ENCODE assay signal across 26 mouse cellular contexts in the genomic region with DNA sequence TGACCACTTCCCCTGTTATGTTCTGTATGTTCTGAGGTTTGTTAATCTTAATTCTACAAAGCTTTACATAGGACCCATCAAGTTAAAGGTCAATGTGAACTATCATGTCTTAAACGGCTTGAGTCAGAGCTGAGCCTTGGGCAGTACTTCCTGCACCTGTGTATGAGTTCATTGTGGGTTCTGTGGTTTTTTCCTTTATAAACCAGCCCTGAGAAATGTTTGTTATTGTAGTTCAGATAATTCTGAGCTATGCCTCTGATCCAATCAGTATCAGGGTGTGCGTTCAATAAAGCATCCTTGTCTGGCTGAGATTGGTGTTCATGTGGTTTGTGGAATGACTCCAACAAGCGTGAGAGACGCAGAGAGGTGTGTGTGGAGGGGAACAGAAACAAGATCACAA. TPM values are rescaled to one million over a fixed set of nuclear protein-coding genes. Genes with fewer than 3 reads are reported as not detected.
A peak's percentile ranks its signal among the peaks of the same experiment; 100 is the strongest.
DNase-seq lines count a peak whose midpoint lies in the region; ATAC-seq and TF ChIP-seq lines count a peak whose summit lies in the region.
"Had no signal": no experiment of that assay in that cellular context is flagged by ENCODE, and none has a peak within 500 bp of the region (broad histone marks: within the 10 kb centered on the region; RNA-seq: fewer than 3 reads in every experiment).

No protein-coding gene starts in this region.

- 56% methylated on average over 4 of the region's 4 CpGs for WGBS in liver, postnatal 0 days (ENCODE audit: insufficient replicate concordance)
- 71% methylated on average over 4 of the region's 4 CpGs for WGBS in liver, embryonic 11.5 days
- 84% methylated on average over 4 of the region's 4 CpGs for WGBS in kidney, embryonic 15.5 days
- 95% methylated on average over 4 of the region's 4 CpGs for WGBS in hindbrain, embryonic 14.5 days

- CTCF ChIA-PET in Patski (lab: Charles Lee) = no interaction called here

- no peak for TF ChIP-seq CTCF in liver, postnatal 0 days (IDR thresholded peaks at IDR 0.05; ENCODE audit: low read depth)
- TF ChIP-seq CTCF in Patski (IDR thresholded peaks at IDR 0.05) = no peak

- H3K4me2 ChIP-seq in liver, postnatal 0 days (ENCODE audit: low read depth, low read length) = no peak overlapping the region
- no peak overlapping the region for H3K4me2 ChIP-seq in liver, embryonic 11.5 days
- no peak overlapping the region for H3K4me2 ChIP-seq in kidney, embryonic 15.5 days
- no peak overlapping the region for H3K4me2 ChIP-seq in hindbrain, embryonic 14.5 days (replicated peaks)
- H3K4me2 ChIP-seq: limb, embryonic 12.5 days; midbrain, embryonic 11.5 days had no signal

- in situ Hi-C loops in Patski (cut with MboI; ENCODE audit: low pct_unique_long_range_greater_than_20kb) = no loop called here

- POLR2A ChIA-PET in Patski (lab: Charles Lee) = interaction anchor here (0.6 kb wide), 1 partner anchor 550 kb away, joined by 3 read pairs; no protein-coding TSS in a partner anchor

- DNase-seq in liver, postnatal 0 days = no peak
- no peak for DNase-seq in liver, embryonic 11.5 days (ENCODE audit: low spot score)
- DNase-seq in Patski (ENCODE audit: low read depth, low spot score) = peak; percentile 27
- no peak for DNase-seq in urinary bladder, postnatal 25 days (ENCODE audit: low spot score)
- no peak for DNase-seq in hindbrain, embryonic 14.5 days (ENCODE audit: low spot score)
- DNase-seq in cerebellum, adult 18-20 months = no peak
- DNase-seq: adrenal gland, postnatal 25 days; cerebellum, adult 9-10 months; heart, adult 18-20 months; lung, postnatal 36 days; right cerebral cortex, adult 18-20 months had no signal

- H3K9me3 ChIP-seq in liver, postnatal 0 days (ENCODE audit: low read length) = no peaks in the 10 kb centered on the region
- no peaks in the 10 kb centered on the region for H3K9me3 ChIP-seq in liver, embryonic 11.5 days (ENCODE audit: control insufficient read depth, low read length)
- H3K9me3 ChIP-seq in kidney, embryonic 15.5 days (replicated peaks) = no peaks in the 10 kb centered on the region
- H3K9me3 ChIP-seq in hindbrain, embryonic 14.5 days (ENCODE audit: control insufficient read depth, low read length) = peaks cover 2% of the 10 kb centered on the region; the same call in 1 of the 2 replicates
- H3K9me3 ChIP-seq: forebrain, embryonic 10.5 days; hindbrain, embryonic 10.5 days had no signal

- no peak for TF ChIP-seq EP300 in liver, postnatal 0 days (IDR thresholded peaks at IDR 0.05; ENCODE audit: low read depth)

- ATAC-seq in liver, postnatal 0 days = peak; percentile 28; the same call in 1 of the 2 replicates
- ATAC-seq in liver, embryonic 11.5 days (replicated peaks; ENCODE audit: low FRiP score) = no peak
- no peak for ATAC-seq in Patski
- ATAC-seq in megakaryocyte, adult 5-6 weeks (ENCODE audit: poor library complexity, severe bottlenecking) = peak; percentile 66
- no peak for ATAC-seq in kidney, embryonic 15.5 days (replicated peaks; ENCODE audit: low FRiP score)
- no peak for ATAC-seq in hindbrain, embryonic 14.5 days (ENCODE audit: low FRiP score)
- ATAC-seq: intestine, embryonic 16.5 days had no signal

- no peak overlapping the region for H3K9ac ChIP-seq in liver, postnatal 0 days (replicated peaks)
- H3K9ac ChIP-seq in liver, embryonic 11.5 days (ENCODE audit: low read depth, low read length) = no peak overlapping the region
- no peak overlapping the region for H3K9ac ChIP-seq in kidney, embryonic 15.5 days
- no peak overlapping the region for H3K9ac ChIP-seq in hindbrain, embryonic 14.5 days
- H3K9ac ChIP-seq: limb, embryonic 12.5 days had no signal

- H3K4me3 ChIP-seq in liver, postnatal 0 days (ENCODE audit: low read depth, low read length) = no peak overlapping the region
- no peak overlapping the region for H3K4me3 ChIP-seq in liver, embryonic 11.5 days (ENCODE audit: low read depth, low read length)
- H3K4me3 ChIP-seq in kidney, embryonic 15.5 days (replicated peaks) = no peak overlapping the region
- no peak overlapping the region for H3K4me3 ChIP-seq in hindbrain, embryonic 14.5 days (replicated peaks; ENCODE audit: low read length)
- H3K4me3 ChIP-seq: forebrain, embryonic 10.5 days; hindbrain, embryonic 10.5 days; left cerebral cortex, adult 2 months; limb, embryonic 12.5 days had no signal

- H3K27ac ChIP-seq in liver, postnatal 0 days (ENCODE audit: low read depth) = peak overlapping the region; percentile 78
- H3K27ac ChIP-seq in liver, embryonic 11.5 days (ENCODE audit: low read depth, low read length) = no peak overlapping the region
- no peak overlapping the region for H3K27ac ChIP-seq in kidney, embryonic 15.5 days
- H3K27ac ChIP-seq in hindbrain, embryonic 14.5 days = no peak overlapping the region
- H3K27ac ChIP-seq: forebrain, embryonic 10.5 days; hindbrain, embryonic 10.5 days; left cerebral cortex, adult 2 months; limb, embryonic 12.5 days had no signal

- no peaks in the 10 kb centered on the region for H3K36me3 ChIP-seq in liver, postnatal 0 days (replicated peaks; ENCODE audit: insufficient read depth, low read length)
- H3K36me3 ChIP-seq in liver, embryonic 11.5 days (ENCODE audit: control insufficient read depth, insufficient read depth, low read length) = no peaks in the 10 kb centered on the region
- H3K36me3 ChIP-seq in kidney, embryonic 15.5 days = no peaks in the 10 kb centered on the region
- no peaks in the 10 kb centered on the region for H3K36me3 ChIP-seq in hindbrain, embryonic 14.5 days (replicated peaks; ENCODE audit: control insufficient read depth, insufficient read depth)
- H3K36me3 ChIP-seq: forebrain, embryonic 10.5 days; hindbrain, embryonic 10.5 days; limb, embryonic 12.5 days had no signal

- H3K4me1 ChIP-seq in liver, postnatal 0 days (ENCODE audit: insufficient read depth) = peaks cover 6% of the 10 kb centered on the region; the same call in 1 of the 2 replicates
- no peaks in the 10 kb centered on the region for H3K4me1 ChIP-seq in liver, embryonic 11.5 days (replicated peaks; ENCODE audit: control insufficient read depth, insufficient read depth, low read length)
- H3K4me1 ChIP-seq in kidney, embryonic 15.5 days = no peaks in the 10 kb centered on the region
- H3K4me1 ChIP-seq in hindbrain, embryonic 14.5 days (replicated peaks; ENCODE audit: control insufficient read depth, insufficient read depth, low read length) = no peaks in the 10 kb centered on the region
- H3K4me1 ChIP-seq: forebrain, embryonic 10.5 days; hindbrain, embryonic 10.5 days; limb, embryonic 12.5 days had no signal

- no peaks in the 10 kb centered on the region for H3K27me3 ChIP-seq in liver, postnatal 0 days (ENCODE audit: insufficient read depth, low read length)
- H3K27me3 ChIP-seq in liver, embryonic 11.5 days (replicated peaks; ENCODE audit: control insufficient read depth, insufficient read depth, low read length) = no peaks in the 10 kb centered on the region
- H3K27me3 ChIP-seq in Patski = no peaks in the 10 kb centered on the region
- H3K27me3 ChIP-seq in kidney, embryonic 15.5 days = no peaks in the 10 kb centered on the region
- H3K27me3 ChIP-seq in hindbrain, embryonic 14.5 days (ENCODE audit: control insufficient read depth, insufficient read depth, low read length) = no peaks in the 10 kb centered on the region
- H3K27me3 ChIP-seq: limb, embryonic 12.5 days had no signal

RNA-seq across cellular contexts. Expression of a gene that starts 5.8 kb away (rescaled TPM):
- not detected in 2 replicates for polyA plus RNA-seq in liver, postnatal 0 days (2015; fragmentation: Nextera tagmentation; extraction: Ambion mirVana)
- polyA plus RNA-seq in liver, embryonic 11.5 days (2014; fragmentation: Nextera tagmentation; extraction: Ambion mirVana) = not detected in 2 replicates
- polyA plus RNA-seq in Patski (2021) = not detected
- 0.76 and 1.5 TPM in 2 replicates for total RNA-seq in megakaryocyte, adult 5-6 weeks (2015)
- 1.1 and 2.6 TPM in 2 replicates for total RNA-seq in megakaryocyte, adult 5-6 weeks (2017)
- polyA plus RNA-seq in kidney, embryonic 15.5 days (2015; fragmentation: Nextera tagmentation; extraction: Ambion mirVana) = 0.09 TPM in 1 of 2 replicates, not detected in the other
- polyA plus RNA-seq in hindbrain, embryonic 14.5 days (2014; fragmentation: Nextera tagmentation; extraction: Ambion mirVana) = not detected in 2 replicates
- total RNA-seq: adrenal gland, postnatal 25 days; gastrocnemius, adult 8-10 months; heart, adult 18-20 months; left cerebral cortex, adult 2 months had no signal
- polyA plus RNA-seq: embryonic facial prominence, embryonic 14.5 days; forebrain, embryonic 10.5 days; heart, embryonic 14.5 days; hindbrain, embryonic 10.5 days; intestine, embryonic 16.5 days; kidney, embryonic 16.5 days; limb, embryonic 12.5 days; liver, embryonic 16.5 days; midbrain, embryonic 11.5 days; spleen, adult 2 months; stomach, embryonic 16.5 days had no signal

RNA-seq across cellular contexts. Expression of a gene that starts 56.6 kb away (rescaled TPM):
- polyA plus RNA-seq in liver, postnatal 0 days (2015; fragmentation: Nextera tagmentation; extraction: Ambion mirVana) = 10.4 and 10.6 TPM in 2 replicates
- 13.9 and 16.6 TPM in 2 replicates for polyA plus RNA-seq in liver, embryonic 11.5 days (2014; fragmentation: Nextera tagmentation; extraction: Ambion mirVana)
- polyA plus RNA-seq in Patski (2021) = 34.8 TPM
- total RNA-seq in megakaryocyte, adult 5-6 weeks (2015) = 24.5 and 26.1 TPM in 2 replicates
- 37.8 and 38.5 TPM in 2 replicates for total RNA-seq in megakaryocyte, adult 5-6 weeks (2017)
- 24.8 and 28.4 TPM in 2 replicates for polyA plus RNA-seq in kidney, embryonic 15.5 days (2015; fragmentation: Nextera tagmentation; extraction: Ambion mirVana)
- 32.8 and 37.1 TPM in 2 replicates for polyA plus RNA-seq in hindbrain, embryonic 14.5 days (2014; fragmentation: Nextera tagmentation; extraction: Ambion mirVana)

Comparison
In these comparisons a context has a peak if more than half of its experiments do, and no peak if none do; other contexts are left out.
1. ATAC-seq: peak in liver, postnatal 0 days (single experiment) and megakaryocyte, adult 5-6 weeks (single experiment); none in liver, embryonic 11.5 days (single experiment), Patski (single experiment), kidney, embryonic 15.5 days (single experiment) and hindbrain, embryonic 14.5 days (single experiment).